Mouse (Mus musculus) spleen, postnatal 0 days (tissue): Measurements from ENCODE around the gene AC129217.1. TPM values are rescaled to one million over a fixed set of nuclear protein-coding genes. Genes with fewer than 3 reads are reported as not detected.

Experiments used
- polyA plus RNA-seq: library from polyadenylated mRNA; unstranded; fragments of >200 nt; fragmentation: Nextera tagmentation; extraction: Ambion mirVana; gene quantifications from 2 replicates; pipeline ENCODE4 v1.2.1, GENCODE M21; 2015

AC129217.1 gene
- polyA plus RNA-seq, 1 experiment from 2014 or later: not detected

Other genes with a start within 250 kb of the AC129217.1 start
- gene Slc22a8, start 238.5 kb upstream of the AC129217.1 start, polyA plus RNA-seq: 0.14 TPM in 1 of 2 replicates, not detected in the other
- gene Slc22a6, start 211.7 kb upstream of the AC129217.1 start, polyA plus RNA-seq: not detected in 2 replicates
- 0.10 TPM in 1 of 2 replicates, not detected in the other for gene Chrm1, start 166.0 kb upstream of the AC129217.1 start, polyA plus RNA-seq
- 101 and 102 TPM in 2 replicates for gene Slc3a2, start 106.4 kb upstream of the AC129217.1 start, polyA plus RNA-seq
- 64.9 and 68.8 TPM in 2 replicates for gene Wdr74, start 93.9 kb upstream of the AC129217.1 start, polyA plus RNA-seq
- gene 1700092M07Rik, start 89.1 kb upstream of the AC129217.1 start, polyA plus RNA-seq: 0.65 and 0.69 TPM in 2 replicates
- 56.9 and 66.5 TPM in 2 replicates for gene Stx5a, start 88.4 kb upstream of the AC129217.1 start, polyA plus RNA-seq
- 95.6 and 109 TPM in 2 replicates for gene Nxf1, start 72.7 kb upstream of the AC129217.1 start, polyA plus RNA-seq
- gene Tmem223, start 58.8 kb upstream of the AC129217.1 start, polyA plus RNA-seq: 79.4 and 82.5 TPM in 2 replicates
- 134 and 140 TPM in 2 replicates for gene Tmem179b, start 55.3 kb upstream of the AC129217.1 start, polyA plus RNA-seq
- 13.4 and 15.6 TPM in 2 replicates for gene Taf6l, start 43.4 kb upstream of the AC129217.1 start, polyA plus RNA-seq
- gene Polr2g, start 31.2 kb upstream of the AC129217.1 start, polyA plus RNA-seq: 103 and 108 TPM in 2 replicates
- 1.5 and 1.9 TPM in 2 replicates for gene Zbtb3, start 27.2 kb upstream of the AC129217.1 start, polyA plus RNA-seq
- 29.3 and 32.7 TPM in 2 replicates for gene Ttc9c, start 10.4 kb upstream of the AC129217.1 start, polyA plus RNA-seq
- 5.6 and 5.7 TPM in 2 replicates for gene Hnrnpul2, start 9.8 kb upstream of the AC129217.1 start, polyA plus RNA-seq
- 40.2 and 40.8 TPM in 2 replicates for gene Bscl2, start 7.7 kb downstream of the AC129217.1 start, polyA plus RNA-seq
- 0.48 and 0.53 TPM in 2 replicates for gene Gng3, start 9.4 kb downstream of the AC129217.1 start, polyA plus RNA-seq
- gene Lrrn4cl, start 21.0 kb downstream of the AC129217.1 start, polyA plus RNA-seq: 1.2 and 1.7 TPM in 2 replicates
- gene Ubxn1, start 41.7 kb downstream of the AC129217.1 start, polyA plus RNA-seq: 128 and 131 TPM in 2 replicates
- gene Uqcc3, start 51.1 kb downstream of the AC129217.1 start, polyA plus RNA-seq: 55.1 and 57.2 TPM in 2 replicates
- 44.3 and 52.1 TPM in 2 replicates for gene Lbhd1, start 54.0 kb downstream of the AC129217.1 start, polyA plus RNA-seq
- not detected in 2 replicates for gene Gm49403, start 54.2 kb downstream of the AC129217.1 start, polyA plus RNA-seq
- gene 1810009A15Rik, start 59.1 kb downstream of the AC129217.1 start, polyA plus RNA-seq: 54.0 and 56.8 TPM in 2 replicates
- gene Gm49416, start 59.2 kb downstream of the AC129217.1 start, polyA plus RNA-seq: not detected in 2 replicates
- 22.6 and 23.2 TPM in 2 replicates for gene Ints5, start 63.2 kb downstream of the AC129217.1 start, polyA plus RNA-seq
- gene Ganab, start 68.3 kb downstream of the AC129217.1 start, polyA plus RNA-seq: 28.2 and 35.2 TPM in 2 replicates
- 23.7 and 26.2 TPM in 2 replicates for gene B3gat3, start 90.6 kb downstream of the AC129217.1 start, polyA plus RNA-seq
- 2.9 and 3.7 TPM in 2 replicates for gene Rom1, start 99.6 kb downstream of the AC129217.1 start, polyA plus RNA-seq
- 19.5 and 23.4 TPM in 2 replicates for gene Eml3, start 99.8 kb downstream of the AC129217.1 start, polyA plus RNA-seq
- gene Mta2, start 112.1 kb downstream of the AC129217.1 start, polyA plus RNA-seq: 105 and 110 TPM in 2 replicates
- 15.3 and 15.8 TPM in 2 replicates for gene Tut1, start 124.1 kb downstream of the AC129217.1 start, polyA plus RNA-seq
- 261 and 275 TPM in 2 replicates for gene Eef1g, start 137.3 kb downstream of the AC129217.1 start, polyA plus RNA-seq
- gene Ahnak, start 159.5 kb downstream of the AC129217.1 start, polyA plus RNA-seq: 11.6 and 16.8 TPM in 2 replicates